Mouse (Mus musculus) mouse embryonic stem cell (cell line): Measurements from ENCODE around the gene Bcl2l14.

ENCODE experiments used
- in situ Hi-C, 2 experiments: fragments of 300-500 bp; cut with MboI; formaldehyde crosslinking; loops; 1 replicate in 1 of 2; 3 replicates in 1 of 2; pipeline ENCODE4 v1.14.3; 2019 to 2020; ENCODE audit warnings: low sequenced_read_pairs in 2 of 2, low pct_unique_long_range_greater_than_20kb in 1 of 2, mixed read lengths in 1 of 2; ENCODE audit not compliant: unreplicated experiment in 1 of 2

The Bcl2l14 gene

DNA sequence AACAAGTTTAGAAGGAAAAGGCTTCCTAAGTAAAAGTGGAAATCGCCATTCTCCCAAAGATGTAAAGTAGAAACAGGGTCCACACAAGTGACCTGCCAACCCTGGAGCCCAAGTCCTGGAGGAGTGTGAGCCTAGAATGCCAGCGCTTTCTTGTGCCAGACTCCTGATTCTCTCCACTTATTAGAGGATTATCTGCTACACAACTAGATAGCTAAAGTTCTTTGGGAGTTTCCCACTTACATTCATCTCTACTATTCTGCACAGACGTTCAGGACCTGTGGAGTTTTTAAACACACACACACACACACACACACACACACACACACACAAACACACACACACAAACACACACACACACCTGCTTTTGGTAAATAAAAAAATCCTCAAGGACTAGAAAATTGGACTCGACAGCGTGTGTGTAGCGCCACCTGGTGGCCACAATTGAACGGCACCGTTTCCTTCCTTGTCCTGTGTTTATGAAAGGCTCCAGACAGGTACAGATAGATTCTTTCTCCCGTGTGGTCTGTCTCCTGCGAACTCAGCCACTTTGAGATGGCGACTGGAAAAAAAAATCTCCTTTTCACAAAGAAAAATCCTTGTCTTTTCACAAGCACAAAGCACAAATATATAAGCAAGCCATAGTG lies 6.7 kb upstream of the Bcl2l14 start:
- in situ Hi-C loops, result loop anchor here (10.0 to 25.0 kb wide), 2 partner anchors 127 to 425 kb away; no protein-coding TSS in a partner anchor

- in situ Hi-C loops, result loop anchor here (10.0 to 25.0 kb wide), 2 partner anchors 128 to 425 kb away; no protein-coding TSS in a partner anchor
These were observed 6.2 kb upstream of the Bcl2l14 start for GRCm38 (mm10) chr6:134389917-134390316.

- in situ Hi-C loops, result loop anchor here in 1 of 2 experiments (25.0 kb wide), 1 partner anchor 129 kb away; no protein-coding TSS in a partner anchor
These were observed 5.3 kb upstream of the Bcl2l14 start for GRCm38 (mm10) chr6:134390837-134391236.

DNA sequence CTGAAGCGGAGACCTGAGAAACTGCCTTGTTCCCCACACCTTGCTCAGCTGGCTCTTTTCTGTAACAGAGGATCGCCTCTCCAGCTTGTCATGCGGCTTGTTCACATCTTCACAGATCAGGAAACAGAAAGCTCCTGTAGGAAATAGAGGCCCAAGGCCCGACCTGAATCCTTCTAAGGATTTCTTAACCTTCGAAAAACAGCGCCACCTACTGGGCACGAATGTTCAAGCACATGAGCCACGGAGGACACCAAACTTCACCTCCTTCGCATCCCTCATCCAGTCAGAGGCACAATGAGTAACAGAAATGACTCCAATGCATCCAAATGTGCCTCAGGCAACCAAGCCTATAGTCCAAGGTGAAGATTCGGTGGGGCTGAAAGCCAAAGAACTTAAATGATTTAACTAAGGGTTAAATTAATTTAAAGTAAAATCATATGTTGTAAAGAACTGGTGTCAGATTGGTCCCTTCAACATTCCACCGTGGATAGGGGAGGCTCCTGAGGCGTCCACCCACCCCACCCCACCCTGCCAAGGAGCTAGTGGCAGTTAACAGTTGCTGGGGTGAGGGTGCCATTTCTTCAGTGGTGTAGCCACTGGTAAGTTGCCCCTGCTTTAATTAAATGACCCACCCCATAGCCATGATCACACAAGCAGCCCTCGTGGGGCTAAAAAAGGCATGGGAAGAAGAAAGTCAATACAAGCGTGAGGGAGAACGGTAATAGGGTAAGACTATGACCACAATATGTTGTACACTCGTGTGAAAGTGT lies 7.0 kb downstream of the Bcl2l14 start:
- in situ Hi-C loops, result loop anchor here in 1 of 2 experiments (10.0 kb wide), 1 partner anchor 448 kb away; no protein-coding TSS in a partner anchor

GRCm38 (mm10) chr6:134403684-134404070 lies 7.6 kb downstream of the Bcl2l14 start:
- in situ Hi-C loops, result loop anchor here in 1 of 2 experiments (10.0 kb wide), 1 partner anchor 449 kb away; no protein-coding TSS in a partner anchor

DNA sequence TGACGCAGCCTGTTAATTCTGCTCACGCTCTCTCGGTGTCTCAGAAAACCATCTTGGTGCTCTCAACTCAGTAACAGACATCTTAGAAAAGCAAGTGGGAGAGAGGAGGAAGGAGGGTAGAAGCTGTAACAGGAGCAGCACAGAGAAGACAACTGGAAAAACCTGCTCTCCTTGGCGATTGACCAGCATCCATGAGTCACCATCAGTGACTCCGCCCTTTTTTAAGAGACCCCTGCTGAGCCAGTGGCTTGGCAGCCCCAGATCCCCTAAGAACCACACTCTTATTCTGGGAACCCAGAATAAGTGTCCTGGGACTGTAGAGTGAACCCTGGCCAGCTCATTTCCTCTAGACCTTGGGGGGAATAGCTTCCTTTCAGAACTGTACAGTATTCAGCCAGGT lies 11.1 kb downstream of the Bcl2l14 start:
- in situ Hi-C loops, result loop anchor here in 1 of 2 experiments (10.0 kb wide), 1 partner anchor 452 kb away; no protein-coding TSS in a partner anchor

DNA sequence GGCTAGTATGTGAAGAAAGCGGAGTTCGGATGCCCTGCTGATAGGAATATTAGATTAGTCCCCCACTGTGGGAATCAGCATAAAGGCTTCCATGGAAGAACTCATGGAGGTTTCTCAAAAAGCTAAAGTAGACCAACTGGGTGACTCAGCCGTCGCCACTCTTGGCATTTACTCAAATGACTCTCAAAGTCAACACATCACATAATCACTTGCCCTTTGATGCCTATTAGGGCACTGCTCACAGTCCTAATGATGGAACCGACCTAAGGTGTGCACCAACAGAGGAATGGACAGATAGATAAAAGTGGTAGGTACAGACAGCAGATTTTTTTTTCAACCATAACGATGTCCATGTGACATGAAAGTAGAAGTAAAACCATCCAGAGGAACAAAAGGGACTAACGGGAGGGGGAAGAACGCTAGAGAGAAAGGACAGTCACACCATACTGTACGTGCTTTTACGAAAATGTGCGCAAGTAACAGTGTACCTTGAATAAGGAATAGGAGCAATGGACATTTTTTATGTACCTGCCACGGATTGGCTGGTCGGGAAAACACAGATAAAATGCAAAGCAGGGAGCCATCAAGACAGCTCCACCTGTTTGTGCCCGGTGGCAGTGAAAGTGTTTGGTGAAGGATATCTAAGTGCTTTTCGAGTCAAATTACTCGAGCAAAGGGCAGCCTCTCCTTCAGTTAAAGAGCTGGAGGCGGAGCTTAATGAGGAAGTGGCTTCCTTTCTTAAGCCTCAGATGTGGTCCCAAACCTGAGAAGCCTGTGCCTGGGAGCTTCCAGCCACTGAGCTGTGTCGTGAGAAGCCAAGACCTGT lies 17.8 kb downstream of the Bcl2l14 start:
- in situ Hi-C loops, result no loop called here

DNA sequence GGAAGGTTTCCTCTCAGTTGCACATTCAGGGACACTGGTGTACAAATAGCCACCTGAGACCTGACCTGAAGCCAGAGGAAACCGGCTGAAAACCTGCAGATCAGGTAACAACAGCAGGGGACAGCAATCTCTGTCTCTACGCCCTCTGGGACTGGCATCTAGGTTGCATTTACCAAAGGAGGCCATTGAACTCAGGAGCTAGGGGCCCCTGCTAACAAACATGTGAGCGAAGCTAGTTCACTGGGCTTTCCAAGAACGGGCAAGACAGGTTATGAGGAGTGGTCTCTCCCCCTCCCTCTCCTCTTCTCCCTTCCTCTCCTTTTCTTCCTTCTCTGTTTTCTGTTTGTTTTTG lies 18.4 kb downstream of the Bcl2l14 start:
- in situ Hi-C loops, result no loop called here

- in situ Hi-C loops, result no loop called here
These were observed 20.5 kb downstream of the Bcl2l14 start for GRCm38 (mm10) chr6:134416556-134417105.

DNA sequence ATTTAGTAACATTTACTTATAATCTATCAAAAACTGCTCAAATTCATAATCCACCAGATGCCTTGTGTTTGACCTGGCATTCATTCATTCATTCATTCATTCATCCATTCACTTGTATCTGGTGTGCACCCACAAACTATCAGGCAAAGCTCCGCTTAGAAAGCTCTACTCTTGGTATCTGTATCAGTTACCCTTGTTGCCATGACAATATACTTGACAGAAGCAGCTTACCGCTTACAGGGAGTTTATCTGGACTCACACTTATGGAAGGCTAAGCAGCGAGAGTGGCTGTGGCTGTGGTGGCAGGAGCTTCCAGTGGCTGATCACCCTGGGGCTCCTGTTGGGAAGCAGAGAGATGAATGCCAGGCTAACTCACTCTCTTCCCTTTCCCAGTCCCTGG lies 21.8 kb downstream of the Bcl2l14 start:
- in situ Hi-C loops, result no loop called here

DNA sequence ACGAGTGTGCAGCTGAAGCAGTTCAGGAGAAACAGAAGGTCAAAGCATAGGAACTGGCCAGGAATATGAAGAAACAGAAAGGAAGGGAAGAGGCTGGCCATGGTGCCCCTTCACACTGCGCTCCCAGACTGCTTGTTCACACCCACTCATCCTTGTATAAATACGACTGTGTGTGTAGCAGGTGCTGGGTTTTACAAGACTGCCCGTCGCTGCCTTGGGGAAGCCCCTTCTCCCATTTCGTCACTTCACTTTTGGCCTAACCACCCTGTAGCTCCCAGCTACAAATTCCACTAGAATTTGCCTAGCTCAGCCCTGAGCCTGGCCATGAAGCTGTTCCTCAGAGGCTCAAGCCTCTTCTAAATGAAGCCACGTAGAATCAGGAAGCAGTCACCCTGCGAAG lies 24.3 kb downstream of the Bcl2l14 start:
- in situ Hi-C loops, result no loop called here

DNA sequence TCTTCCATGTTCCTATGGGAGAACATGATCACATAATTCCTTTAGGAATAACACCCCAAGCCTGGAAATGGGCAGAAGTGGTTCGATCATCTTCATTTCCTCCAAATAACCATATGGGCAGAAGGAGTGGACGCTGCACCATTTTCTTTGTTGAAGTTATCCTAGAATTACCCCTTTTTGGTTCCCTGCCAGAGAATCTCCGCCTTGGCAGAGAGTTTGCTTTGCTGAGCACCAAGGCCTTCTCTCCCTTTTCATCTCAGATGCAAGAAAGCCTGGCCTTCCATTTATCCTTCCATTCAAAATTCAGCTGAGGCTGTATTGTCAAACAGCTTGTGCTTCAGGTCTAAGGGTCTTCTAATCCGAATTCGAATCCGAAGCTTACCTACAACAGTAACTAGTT lies 25.8 kb downstream of the Bcl2l14 start:
- in situ Hi-C loops, result no loop called here

- in situ Hi-C loops, result loop anchor here in 1 of 2 experiments (5.0 kb wide), 1 partner anchor 192 kb away; no protein-coding TSS in a partner anchor
These were observed 29.1 kb downstream of the Bcl2l14 start for GRCm38 (mm10) chr6:134425216-134425717.

GRCm38 (mm10) chr6:134427165-134427564 lies 31.0 kb downstream of the Bcl2l14 start:
- in situ Hi-C loops, result loop anchor here in 1 of 2 experiments (5.0 kb wide), 1 partner anchor 190 kb away; no protein-coding TSS in a partner anchor

- in situ Hi-C loops, result loop anchor here in 1 of 2 experiments (5.0 kb wide), 1 partner anchor 189 kb away; no protein-coding TSS in a partner anchor
These were observed 32.3 kb downstream of the Bcl2l14 start for GRCm38 (mm10) chr6:134428455-134428854.

GRCm38 (mm10) chr6:134430161-134430799 lies 34.2 kb downstream of the Bcl2l14 start:
- in situ Hi-C loops, result loop anchor here in 1 of 2 experiments (5.0 kb wide), 1 partner anchor 187 kb away; no protein-coding TSS in a partner anchor

GRCm38 (mm10) chr6:134431583-134431982 lies 35.5 kb downstream of the Bcl2l14 start:
- in situ Hi-C loops, result loop anchor here in 1 of 2 experiments (5.0 kb wide), 1 partner anchor 186 kb away; no protein-coding TSS in a partner anchor
